Mouse (Mus musculus): ENCODE results near the gene Lamb3. TPM values are rescaled to one million over a fixed set of nuclear protein-coding genes. Genes with fewer than 3 reads are reported as not detected.

Gene Lamb3
- polyA plus RNA-seq, 1 experiment from 2014 or later: 0.28 TPM

- Histone ChIP-seq H3K4me2 (ENCODE audit: low read depth, low read length, severe bottlenecking) (no peak overlapping the region), H3K27ac (ENCODE audit: low read depth, low read length) (no peak overlapping the region), H3K4me1 (replicated peaks; ENCODE audit: control insufficient read depth, insufficient read depth, low read length) (no peaks in the 10 kb centered on the region), H3K4me3 (ENCODE audit: low read depth, low read length) (no peak overlapping the region), H3K9me3 (ENCODE audit: control insufficient read depth, low read length) (no peaks in the 10 kb centered on the region), H3K9ac (ENCODE audit: low read length) (no peak overlapping the region), H3K36me3 (ENCODE audit: control insufficient read depth, insufficient read depth, low read length) (no peaks in the 10 kb centered on the region), H3K27me3 (ENCODE audit: control insufficient read depth, insufficient read depth, low read length) (no peaks in the 10 kb centered on the region)
- ATAC-seq (replicated peaks; ENCODE audit: low FRiP score): no peak
- no peak for DNase-seq (ENCODE audit: low spot score)
- 70% methylated on average over 3 of the region's 3 CpGs for WGBS
Observed at GRCm38 (mm10) chr1:193346908-193347307, 139.4 kb downstream of the Lamb3 start.

DNA sequence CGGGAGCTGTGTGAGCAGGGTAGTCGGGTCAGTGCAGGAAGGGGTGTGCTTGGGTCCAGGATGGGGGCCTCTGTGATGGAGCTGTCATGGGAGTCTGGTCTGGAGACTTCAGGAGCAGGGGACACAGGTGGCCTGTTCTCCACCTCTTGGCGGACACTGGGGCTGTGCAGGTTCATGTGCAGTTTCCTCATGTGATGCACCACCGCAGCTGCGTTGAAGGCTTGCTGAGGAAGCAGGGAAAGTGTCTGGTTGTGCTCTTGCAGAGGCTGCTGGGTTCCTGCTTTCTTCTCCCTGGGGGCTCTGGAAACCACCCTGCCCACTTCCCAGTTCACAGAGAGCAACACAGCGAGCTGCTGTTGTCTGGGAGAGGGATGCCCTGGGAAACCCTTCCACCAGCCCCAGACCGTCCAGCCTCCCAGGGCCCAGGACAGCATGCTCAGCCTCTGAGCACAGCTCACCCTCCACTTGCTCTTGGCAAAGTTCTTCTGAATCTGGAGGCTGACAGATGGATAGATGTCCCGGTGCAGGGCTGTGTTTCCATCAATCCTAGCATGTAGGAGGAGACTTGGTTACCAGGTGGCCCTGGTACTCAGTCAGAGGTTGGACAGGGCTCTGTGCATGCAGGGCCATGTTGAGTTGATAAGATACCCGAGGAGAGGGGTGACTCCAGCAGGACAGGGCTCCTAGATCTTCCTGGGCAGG, 140.9 kb downstream of the Lamb3 start:
- H3K4me3 ChIP-seq (ENCODE audit: low read depth, low read length): no peak overlapping the region
- H3K27ac ChIP-seq (ENCODE audit: low read depth, low read length): no peak overlapping the region
- WGBS: 84% methylated on average over 9 of the region's 9 CpGs
- H3K27me3 ChIP-seq (ENCODE audit: control insufficient read depth, insufficient read depth, low read length): no peaks in the 10 kb centered on the region
- ATAC-seq (replicated peaks; ENCODE audit: low FRiP score): no peak
- no peaks in the 10 kb centered on the region for H3K36me3 ChIP-seq (ENCODE audit: control insufficient read depth, insufficient read depth, low read length)
- no peak overlapping the region for H3K4me2 ChIP-seq (ENCODE audit: low read depth, low read length, severe bottlenecking)
- DNase-seq (ENCODE audit: low spot score): no peak
- H3K9ac ChIP-seq (ENCODE audit: low read length): no peak overlapping the region
- H3K4me1 ChIP-seq (replicated peaks; ENCODE audit: control insufficient read depth, insufficient read depth, low read length): no peaks in the 10 kb centered on the region
- H3K9me3 ChIP-seq (ENCODE audit: control insufficient read depth, low read length): no peaks in the 10 kb centered on the region

- Histone ChIP-seq H3K9ac (ENCODE audit: low read length) (no peak overlapping the region), H3K27me3 (ENCODE audit: control insufficient read depth, insufficient read depth, low read length) (no peaks in the 10 kb centered on the region), H3K4me3 (ENCODE audit: low read depth, low read length) (no peak overlapping the region), H3K36me3 (ENCODE audit: control insufficient read depth, insufficient read depth, low read length) (no peaks in the 10 kb centered on the region; the same call in 1 of the 2 replicates), H3K9me3 (ENCODE audit: control insufficient read depth, low read length) (no peaks in the 10 kb centered on the region), H3K4me2 (ENCODE audit: low read depth, low read length, severe bottlenecking) (no peak overlapping the region), H3K4me1 (replicated peaks; ENCODE audit: control insufficient read depth, insufficient read depth, low read length) (no peaks in the 10 kb centered on the region), H3K27ac (ENCODE audit: low read depth, low read length) (no peak overlapping the region)
- 91% methylated on average over 10 of the region's 10 CpGs for WGBS
- no peak for ATAC-seq (replicated peaks; ENCODE audit: low FRiP score)
- no peak for DNase-seq (ENCODE audit: low spot score)
Observed at GRCm38 (mm10) chr1:193349702-193350545, 142.4 kb downstream of the Lamb3 start.

DNA sequence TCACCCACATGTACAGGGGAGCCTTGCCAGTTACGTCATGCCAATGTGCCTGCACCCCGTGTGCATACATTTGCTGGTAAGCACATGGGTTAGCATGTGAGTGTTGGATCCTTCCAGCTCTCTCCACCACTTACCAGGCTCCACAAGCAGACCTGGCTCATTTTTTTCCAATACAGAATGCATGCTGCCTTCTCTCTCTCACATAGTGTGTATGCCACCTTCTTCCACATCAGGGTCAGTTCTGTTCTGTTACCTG, 143.0 kb downstream of the Lamb3 start:
- DNase-seq (ENCODE audit: low spot score): no peak
- Histone ChIP-seq H3K27ac (ENCODE audit: low read depth, low read length) (no peak overlapping the region), H3K27me3 (ENCODE audit: control insufficient read depth, insufficient read depth, low read length) (no peaks in the 10 kb centered on the region), H3K4me2 (ENCODE audit: low read depth, low read length, severe bottlenecking) (no peak overlapping the region), H3K4me3 (ENCODE audit: low read depth, low read length) (no peak overlapping the region), H3K9me3 (ENCODE audit: control insufficient read depth, low read length) (no peaks in the 10 kb centered on the region), H3K9ac (ENCODE audit: low read length) (no peak overlapping the region), H3K36me3 (ENCODE audit: control insufficient read depth, insufficient read depth, low read length) (no peaks in the 10 kb centered on the region; the same call in 1 of the 2 replicates), H3K4me1 (replicated peaks; ENCODE audit: control insufficient read depth, insufficient read depth, low read length) (no peaks in the 10 kb centered on the region)
- 94% methylated on average over 2 of the region's 2 CpGs for WGBS
- ATAC-seq (replicated peaks; ENCODE audit: low FRiP score): no peak

GRCm38 (mm10) chr1:193351583-193351982, 144.1 kb downstream of the Lamb3 start:
- no peak overlapping the region for H3K27ac ChIP-seq (ENCODE audit: low read depth, low read length)
- no peaks in the 10 kb centered on the region for H3K27me3 ChIP-seq (ENCODE audit: control insufficient read depth, insufficient read depth, low read length)
- no peaks in the 10 kb centered on the region; the same call in 1 of the 2 replicates for H3K36me3 ChIP-seq (ENCODE audit: control insufficient read depth, insufficient read depth, low read length)
- H3K9me3 ChIP-seq (ENCODE audit: control insufficient read depth, low read length): no peaks in the 10 kb centered on the region
- no peak overlapping the region for H3K4me3 ChIP-seq (ENCODE audit: low read depth, low read length)
- WGBS: 89% methylated on average over 3 of the region's 3 CpGs
- ATAC-seq (replicated peaks; ENCODE audit: low FRiP score) (no peak), DNase-seq (ENCODE audit: low spot score) (no peak)
- H3K9ac ChIP-seq (ENCODE audit: low read length): no peak overlapping the region
- H3K4me2 ChIP-seq (ENCODE audit: low read depth, low read length, severe bottlenecking): no peak overlapping the region
- no peaks in the 10 kb centered on the region for H3K4me1 ChIP-seq (replicated peaks; ENCODE audit: control insufficient read depth, insufficient read depth, low read length)

DNA sequence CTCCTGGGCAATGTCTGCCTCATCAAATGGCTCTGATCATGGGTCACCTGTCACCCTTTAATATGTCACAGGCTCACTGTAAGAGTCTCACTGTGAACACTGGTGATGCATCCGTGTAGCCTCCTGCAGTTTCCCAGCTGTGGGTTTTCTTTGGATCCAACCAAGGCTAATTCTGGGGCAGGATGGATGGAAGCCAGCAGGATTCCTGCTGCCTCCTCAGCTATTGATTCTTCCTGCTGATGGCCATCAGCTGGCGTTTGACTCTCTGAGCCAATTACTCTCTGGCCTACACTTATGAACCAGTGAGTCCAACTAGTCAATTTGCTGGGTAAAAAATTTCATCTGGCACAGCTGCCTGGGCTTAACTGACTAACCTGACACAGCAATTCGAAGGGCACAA, 151.7 kb downstream of the Lamb3 start:
- DNase-seq (ENCODE audit: low spot score) (no peak), ATAC-seq (replicated peaks; ENCODE audit: low FRiP score) (no peak)
- H3K4me1 ChIP-seq (replicated peaks; ENCODE audit: control insufficient read depth, insufficient read depth, low read length): 0 out of 2 replicates have a peak, but pooled peaks cover 2% of the 10 kb centered on the region
- no peak overlapping the region for H3K27ac ChIP-seq (ENCODE audit: low read depth, low read length)
- H3K9me3 ChIP-seq (ENCODE audit: control insufficient read depth, low read length): no peaks in the 10 kb centered on the region
- H3K9ac ChIP-seq (ENCODE audit: low read length): no peak overlapping the region
- no peaks in the 10 kb centered on the region for H3K36me3 ChIP-seq (ENCODE audit: control insufficient read depth, insufficient read depth, low read length)
- H3K4me3 ChIP-seq (ENCODE audit: low read depth, low read length): no peak overlapping the region
- H3K4me2 ChIP-seq (ENCODE audit: low read depth, low read length, severe bottlenecking): no peak overlapping the region
- no peaks in the 10 kb centered on the region for H3K27me3 ChIP-seq (ENCODE audit: control insufficient read depth, insufficient read depth, low read length)
- WGBS: 81% methylated on average over 3 of the region's 3 CpGs

GRCm38 (mm10) chr1:193361181-193361580, 153.7 kb downstream of the Lamb3 start:
- no peak; the same call in 1 of the 2 replicates for ATAC-seq (replicated peaks; ENCODE audit: low FRiP score)
- H3K27ac ChIP-seq (ENCODE audit: low read depth, low read length): no peak overlapping the region
- H3K36me3 ChIP-seq (ENCODE audit: control insufficient read depth, insufficient read depth, low read length): no peaks in the 10 kb centered on the region
- no peak overlapping the region for H3K4me3 ChIP-seq (ENCODE audit: low read depth, low read length)
- H3K9me3 ChIP-seq (ENCODE audit: control insufficient read depth, low read length): no peaks in the 10 kb centered on the region
- 42% methylated on average over 6 of the region's 6 CpGs for WGBS
- 0 out of 2 replicates have a peak, but pooled peaks cover 2% of the 10 kb centered on the region for H3K4me1 ChIP-seq (replicated peaks; ENCODE audit: control insufficient read depth, insufficient read depth, low read length)
- no peak overlapping the region for H3K9ac ChIP-seq (ENCODE audit: low read length)
- no peaks in the 10 kb centered on the region for H3K27me3 ChIP-seq (ENCODE audit: control insufficient read depth, insufficient read depth, low read length)
- DNase-seq (ENCODE audit: low spot score): no peak
- H3K4me2 ChIP-seq (ENCODE audit: low read depth, low read length, severe bottlenecking): no peak overlapping the region

- Histone ChIP-seq H3K4me2 (ENCODE audit: low read depth, low read length, severe bottlenecking) (no peak overlapping the region), H3K4me1 (replicated peaks; ENCODE audit: control insufficient read depth, insufficient read depth, low read length) (0 out of 2 replicates have a peak, but pooled peaks cover 2% of the 10 kb centered on the region), H3K9ac (ENCODE audit: low read length) (no peak overlapping the region), H3K36me3 (ENCODE audit: control insufficient read depth, insufficient read depth, low read length) (no peaks in the 10 kb centered on the region), H3K9me3 (ENCODE audit: control insufficient read depth, low read length) (no peaks in the 10 kb centered on the region), H3K4me3 (ENCODE audit: low read depth, low read length) (no peak overlapping the region), H3K27ac (ENCODE audit: low read depth, low read length) (no peak overlapping the region), H3K27me3 (ENCODE audit: control insufficient read depth, insufficient read depth, low read length) (no peaks in the 10 kb centered on the region)
- ATAC-seq (replicated peaks; ENCODE audit: low FRiP score) (no peak), DNase-seq (ENCODE audit: low spot score) (no peak)
- 90% methylated on average over 7 of the region's 7 CpGs for WGBS
Observed at GRCm38 (mm10) chr1:193362078-193362477, 154.6 kb downstream of the Lamb3 start.
